Mouse (Mus musculus): Measurements from ENCODE around the gene Parva.

Gene Parva

GRCm38 (mm10) chr7:112473649-112474435 is 46.5 kb downstream of the Parva start:
- DNase-seq, result peak; percentile 75

DNA sequence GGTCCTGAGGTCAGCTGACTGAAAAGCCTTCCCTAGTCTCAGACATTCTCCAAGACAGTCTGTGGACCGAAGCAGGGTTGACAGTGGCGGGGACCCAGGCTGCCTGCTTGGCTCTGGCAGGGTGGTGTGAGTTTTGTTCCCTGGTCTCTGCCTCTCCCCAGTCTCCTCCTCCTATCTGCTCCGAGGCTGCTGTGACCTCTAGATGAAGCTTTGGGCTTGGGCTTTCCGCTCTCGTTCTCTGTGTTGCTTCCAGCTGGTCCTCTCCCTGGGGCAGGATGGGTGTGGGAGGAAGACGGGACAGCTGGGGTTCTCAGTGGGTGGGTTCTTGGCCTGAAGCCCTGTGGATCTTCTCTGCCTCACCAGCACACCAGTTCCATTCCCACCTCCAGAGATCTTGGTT is 51.8 kb downstream of the Parva start:
- DNase-seq, result no peak

DNA sequence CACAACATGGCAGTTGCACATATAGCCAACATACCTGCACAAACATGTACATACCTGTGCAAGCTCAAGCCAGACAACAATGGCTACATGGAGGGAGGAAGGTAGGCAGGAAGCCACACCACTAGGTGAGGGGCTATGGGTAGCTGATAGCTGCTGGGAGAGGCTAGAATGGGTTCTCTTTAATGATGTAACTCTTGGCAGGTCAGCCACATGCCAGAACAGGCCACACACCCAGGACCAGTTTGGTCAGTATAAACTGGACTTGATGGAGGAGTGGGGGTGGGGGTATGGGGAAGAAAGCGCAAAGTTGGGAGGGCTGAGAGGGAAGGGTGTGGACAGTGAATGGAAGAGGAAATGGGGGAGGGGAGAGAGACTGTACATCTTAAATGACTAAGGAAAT is 53.7 kb downstream of the Parva start:
- DNase-seq, result no peak

DNA sequence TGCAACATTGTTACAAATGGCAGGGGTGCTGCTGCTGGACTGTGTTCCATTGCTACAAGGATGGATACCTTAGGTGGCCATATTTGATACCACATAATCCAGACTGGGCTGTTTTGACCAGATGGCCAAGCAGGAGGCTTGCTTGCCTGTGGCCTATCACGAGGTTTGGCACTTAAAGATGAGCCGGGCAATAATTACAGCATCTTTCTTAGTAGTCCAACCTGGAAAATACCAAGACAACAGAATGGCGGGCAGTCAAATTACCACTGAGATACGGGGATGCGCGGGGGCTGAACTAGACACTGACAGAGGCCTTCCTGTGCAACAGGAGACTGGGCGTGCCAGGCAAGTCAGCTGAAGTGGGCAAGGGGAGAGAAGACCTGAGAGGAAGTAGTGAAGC is 55.3 kb downstream of the Parva start:
- DNase-seq, result no peak

DNA sequence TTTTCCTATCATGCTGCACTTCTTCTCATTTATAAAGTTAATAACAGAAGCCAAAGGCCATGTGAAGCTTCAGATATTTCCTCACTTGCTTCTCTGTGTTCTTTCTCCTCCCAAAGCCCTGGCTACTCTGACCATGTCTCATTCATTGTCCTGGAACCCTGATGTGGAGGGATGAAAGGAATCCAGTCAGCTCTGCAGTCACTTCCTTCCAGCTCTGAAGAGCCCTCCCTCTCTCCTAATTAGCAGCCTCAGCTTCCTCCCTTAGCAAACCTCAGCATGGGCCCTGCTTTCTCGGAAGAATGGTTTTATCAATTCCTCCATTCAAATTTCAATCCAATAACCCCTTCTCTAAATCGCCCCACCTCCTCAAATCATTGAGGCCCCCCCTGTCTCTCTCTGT is 56.1 kb downstream of the Parva start:
- DNase-seq, result no peak

DNA sequence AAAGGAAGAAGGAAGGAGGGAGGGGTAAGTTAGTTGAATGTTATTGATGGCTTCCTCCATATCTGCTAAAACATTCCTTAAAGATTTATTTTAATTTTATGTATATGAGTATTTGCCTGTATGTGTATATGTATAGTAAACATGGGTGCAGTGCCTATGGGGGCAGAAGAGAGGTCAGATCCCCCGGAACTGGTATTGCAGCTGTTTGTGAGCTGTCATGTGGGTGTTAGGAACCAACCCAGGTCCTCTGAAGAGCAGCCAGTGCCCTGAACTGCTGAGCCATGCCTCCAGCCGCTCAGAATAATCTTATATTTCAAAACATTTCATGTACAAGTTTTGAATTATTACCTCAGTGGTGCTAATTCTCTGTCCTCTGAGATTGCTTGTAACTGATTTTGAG is 63.5 kb downstream of the Parva start:
- no peak for DNase-seq

DNA sequence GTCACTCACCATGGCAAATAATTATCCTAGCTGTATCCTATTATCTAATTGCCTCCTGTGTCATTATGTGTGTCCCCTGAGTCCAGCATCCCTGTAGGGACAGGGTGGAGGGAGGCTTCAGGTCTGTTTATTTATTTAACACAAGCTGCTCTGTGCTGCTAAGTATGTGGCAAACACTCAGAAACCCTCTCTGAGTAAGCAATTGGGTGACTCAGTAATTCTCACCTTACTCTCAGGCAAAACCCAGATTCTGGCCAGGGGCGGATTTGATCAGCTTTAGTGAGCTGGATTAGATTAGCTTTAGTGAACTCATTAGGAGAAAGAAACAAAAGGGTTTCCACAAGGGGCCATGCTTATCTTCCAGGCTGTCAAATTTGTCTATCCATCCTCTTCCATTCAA is 64.4 kb downstream of the Parva start:
- no peak for DNase-seq

GRCm38 (mm10) chr7:112495950-112496349 is 68.6 kb downstream of the Parva start:
- no peak for DNase-seq

- DNase-seq, result no peak
Measured at GRCm38 (mm10) chr7:112496921-112497320, 69.6 kb downstream of the Parva start.

- no peak for DNase-seq
Measured at GRCm38 (mm10) chr7:112498591-112499301, 71.4 kb downstream of the Parva start.

DNA sequence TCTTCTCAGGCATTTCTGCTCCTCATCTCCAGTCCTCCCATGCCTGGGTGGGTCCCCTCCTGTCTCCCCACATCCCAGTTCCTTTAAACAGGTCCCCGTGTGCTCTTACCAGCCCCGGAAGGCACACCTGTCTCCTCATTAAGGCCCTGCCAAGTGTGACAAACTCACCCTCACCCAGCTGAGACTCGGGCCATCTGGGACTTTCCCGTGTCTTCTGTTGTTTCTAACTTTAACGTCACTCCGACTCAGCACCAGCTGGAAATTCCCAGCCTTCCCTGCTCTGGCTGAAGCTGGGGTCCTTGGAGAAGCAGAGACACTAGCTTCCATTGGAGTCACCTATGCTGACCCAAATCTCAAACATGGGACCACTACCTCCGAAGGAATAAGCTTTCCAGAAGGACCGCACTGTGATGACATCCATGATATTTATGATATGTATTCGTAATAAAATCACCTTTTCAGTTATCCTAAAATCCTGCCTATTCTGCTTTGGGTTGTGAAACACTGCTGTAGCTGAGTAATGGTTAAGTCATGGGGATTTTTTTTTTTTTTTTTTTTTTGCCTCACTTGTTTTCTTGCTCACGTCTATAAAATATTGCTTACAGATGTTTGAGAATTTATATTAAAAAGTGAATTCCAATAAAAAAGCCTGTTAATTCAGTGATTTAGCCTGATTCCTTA is 72.3 kb downstream of the Parva start:
- no peak for DNase-seq

DNA sequence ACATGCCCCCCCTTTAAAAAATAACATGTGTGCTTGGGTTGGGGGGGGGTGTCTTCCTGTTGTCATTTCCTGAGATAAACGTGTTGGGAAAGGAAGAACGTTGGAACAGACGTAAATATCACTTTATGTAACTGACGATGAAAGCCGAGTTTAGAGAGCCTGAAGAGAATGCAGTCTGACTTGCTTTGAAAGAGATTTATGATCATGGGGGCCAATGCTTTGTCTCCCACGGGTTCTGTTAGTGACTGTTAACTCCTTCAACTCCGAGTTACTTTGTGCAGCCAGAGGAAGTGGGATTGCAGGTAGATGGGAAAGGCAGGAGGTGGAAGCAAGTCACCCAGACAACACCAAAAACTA is 72.8 kb downstream of the Parva start:
- peak; percentile 59 for DNase-seq

GRCm38 (mm10) chr7:112502050-112502809 is 74.9 kb downstream of the Parva start:
- DNase-seq, result peak; percentile 57

- peak; percentile 52 for DNase-seq
Measured at GRCm38 (mm10) chr7:112502845-112503244, 75.5 kb downstream of the Parva start.

GRCm38 (mm10) chr7:112503448-112503847 is 76.1 kb downstream of the Parva start:
- DNase-seq, result no peak

DNA sequence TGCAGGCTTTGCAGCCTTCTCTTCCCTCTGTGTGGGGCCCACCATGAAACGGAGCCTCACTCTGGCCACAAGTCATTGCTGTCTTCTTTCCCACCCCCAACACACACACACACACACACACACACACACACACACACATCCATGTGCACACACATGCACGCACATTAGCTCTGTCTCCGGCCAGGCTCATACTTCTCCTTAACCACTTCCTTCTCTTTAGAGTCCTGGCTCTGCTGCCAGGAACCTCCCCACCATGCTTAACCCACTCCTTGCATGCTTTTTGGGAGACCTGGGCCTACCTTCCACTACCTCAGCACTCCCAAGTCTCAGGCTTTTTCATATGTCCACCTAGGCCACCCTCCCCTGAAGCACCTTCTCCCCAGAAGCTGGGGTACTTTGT is 76.6 kb downstream of the Parva start:
- no peak for DNase-seq

DNA sequence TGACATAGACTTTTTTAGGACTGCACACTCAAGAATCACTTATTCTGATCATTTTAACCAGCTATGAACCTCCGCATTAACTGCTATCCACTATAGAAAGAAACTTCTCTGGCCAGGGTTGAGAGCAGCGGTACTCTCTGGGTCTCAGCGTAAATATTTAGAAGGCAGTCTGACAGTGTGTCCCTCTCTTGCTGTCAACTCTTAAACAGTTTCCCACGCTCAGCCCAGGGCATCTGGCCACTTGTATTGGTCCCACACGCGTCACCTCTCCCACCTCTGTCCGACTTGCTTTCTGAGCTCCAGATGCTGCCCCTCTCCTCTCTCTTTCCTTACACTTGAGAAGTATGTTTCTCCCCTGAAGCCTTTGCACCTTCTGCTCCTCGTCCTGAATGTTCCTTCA is 81.8 kb downstream of the Parva start:
- no peak for DNase-seq

- DNase-seq, result no peak
Measured at GRCm38 (mm10) chr7:112510336-112511048, 83.2 kb downstream of the Parva start.

DNA sequence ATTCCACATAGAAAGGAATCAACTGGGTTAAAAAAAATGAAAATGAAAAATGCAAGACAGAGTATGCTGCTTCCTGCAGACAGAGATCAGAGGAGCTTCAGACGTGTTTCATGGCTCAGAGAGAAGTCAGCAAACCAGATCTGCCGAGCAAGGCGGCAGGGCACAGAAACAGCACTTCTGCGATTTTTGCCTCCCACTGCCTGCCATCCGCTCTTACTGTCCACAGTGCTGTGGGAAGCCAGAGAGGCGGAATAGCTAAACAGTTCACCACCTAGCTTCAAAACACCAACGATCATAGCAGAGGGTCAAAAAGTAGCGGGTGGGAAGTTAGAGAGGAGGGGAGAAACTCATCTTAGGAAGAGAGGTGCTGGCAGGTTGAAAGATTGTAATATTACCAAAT is 84.0 kb downstream of the Parva start:
- DNase-seq, result no peak

DNA sequence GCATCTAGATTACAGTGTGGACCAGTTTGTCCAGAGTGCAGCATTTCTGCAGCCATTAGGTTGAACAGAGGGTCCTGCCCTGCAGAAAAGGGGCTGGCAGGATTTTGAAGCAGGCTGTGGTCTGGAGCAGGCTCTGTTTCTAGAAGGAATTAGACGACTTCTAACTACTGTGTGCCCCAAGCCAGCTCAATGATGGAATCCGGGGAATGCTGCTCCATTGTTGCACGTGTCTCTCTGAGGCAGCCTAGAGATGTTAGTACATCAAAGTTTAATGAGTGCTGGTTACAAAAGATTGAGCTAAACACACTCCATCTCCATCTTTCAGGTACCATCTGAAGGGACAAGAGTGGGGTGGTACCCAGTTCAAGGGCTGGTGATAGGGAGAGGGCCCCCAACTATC is 85.0 kb downstream of the Parva start:
- no peak for DNase-seq

DNA sequence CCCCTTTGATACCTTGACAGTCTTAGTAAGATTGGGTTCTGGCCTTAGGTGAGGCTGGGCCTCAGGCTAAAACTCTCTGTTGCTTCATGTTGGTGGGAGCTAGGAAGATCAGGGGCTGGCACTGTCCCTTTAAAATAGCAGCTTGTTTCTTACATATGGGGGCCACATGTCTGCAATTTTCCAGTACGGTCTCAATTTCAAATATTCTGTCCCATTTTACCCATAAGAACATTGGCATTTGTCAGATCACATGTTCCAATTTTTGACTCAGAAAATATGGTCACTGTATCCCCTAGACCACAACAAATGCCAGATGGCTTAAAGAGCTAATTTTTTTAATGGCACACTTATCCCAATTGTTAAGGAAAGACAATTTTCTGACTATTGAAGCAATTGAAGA is 85.6 kb downstream of the Parva start:
- DNase-seq, result no peak

GRCm38 (mm10) chr7:112514636-112515193 is 87.4 kb downstream of the Parva start:
- no peak for DNase-seq

Data from embryo, embryonic 11 days (tissue).